Mouse (Mus musculus) bone marrow macrophage, adult 2 months (primary cell): ENCODE results near the gene Gna11.

Experiments
- CTCF ChIP-seq: IDR thresholded peaks from 2 replicates; pipeline ENCODE4 v1.5.1; 2012; ENCODE audit warnings: low read depth, mild to moderate bottlenecking, low read length, moderate library complexity
- POLR2A ChIP-seq: IDR thresholded peaks from 2 replicates; pipeline ENCODE4 v1.6.1; 2012; ENCODE audit warnings: mild to moderate bottlenecking, low read depth, low read length, borderline replicate concordance

GRCm38 (mm10) chr10:81591846-81592245 is 46.9 kb upstream of the Gna11 start:
- TF ChIP-seq CTCF: no peak
- no peak for TF ChIP-seq POLR2A
